Mouse (Mus musculus) limb, embryonic 14.5 days (tissue): ENCODE results near the gene Sh3pxd2a. TPM values are rescaled to one million over a fixed set of nuclear protein-coding genes. Genes with fewer than 3 reads are reported as not detected.

Source experiments
- ATAC-seq: fragments of 200-750 bp; cut with Nextera tagmentation; 2 replicates; pipeline ENCODE4 v1.8.0; 2017; ENCODE audit warnings: low read depth, moderate number of reproducible peaks, moderate TSS enrichment; ENCODE audit not compliant: low FRiP score
- DNase-seq: peaks from one replicate; pipeline ENCODE4 v3.0.0-alpha.2; 2015; ENCODE audit warnings: low spot score
- H3K27ac ChIP-seq: fragments of 300-500 bp; sonication (generic); replicated peaks from 2 replicates; pipeline ENCODE4 v1.5.1; 2014; ENCODE audit warnings: low read depth, mild to moderate bottlenecking, low read length, moderate library complexity, mixed read lengths
- H3K27me3 ChIP-seq: fragments of 300-500 bp; sonication (generic); 2 replicates; pipeline ENCODE4 v1.6.1; 2014; ENCODE audit warnings: low read length, mixed read lengths; ENCODE audit not compliant: control insufficient read depth, insufficient read depth
- H3K36me3 ChIP-seq: fragments of 300-500 bp; sonication (generic); 2 replicates; pipeline ENCODE4 v1.6.1; 2014; ENCODE audit warnings: mild to moderate bottlenecking, low read length, moderate library complexity, mixed read lengths; ENCODE audit not compliant: control insufficient read depth, insufficient read depth
- H3K4me1 ChIP-seq: fragments of 300-500 bp; sonication (generic); 2 replicates; pipeline ENCODE4 v1.6.1; 2014; ENCODE audit warnings: antibody characterized with exemption, low read length, mixed read lengths; ENCODE audit not compliant: control insufficient read depth, insufficient read depth
- H3K4me2 ChIP-seq: fragments of 300-500 bp; sonication (generic); replicated peaks from 2 replicates; pipeline ENCODE4 v1.6.1; 2014; ENCODE audit warnings: low read depth, mild to moderate bottlenecking, low read length, moderate library complexity; ENCODE audit not compliant: severe bottlenecking
- H3K4me3 ChIP-seq: fragments of 300-500 bp; sonication (generic); replicated peaks from 2 replicates; pipeline ENCODE4 v1.5.1; 2014; ENCODE audit warnings: low read length
- H3K9ac ChIP-seq: fragments of 300-500 bp; sonication (generic); 2 replicates; pipeline ENCODE4 v1.6.1; 2014; ENCODE audit warnings: mild to moderate bottlenecking, low read depth, low read length, moderate library complexity; ENCODE audit not compliant: severe bottlenecking
- H3K9me3 ChIP-seq: fragments of 300-500 bp; sonication (generic); 2 replicates; pipeline ENCODE4 v1.6.1; 2016; ENCODE audit warnings: low read length; ENCODE audit not compliant: control insufficient read depth
- POLR2A ChIP-seq: fragments of 200-500 bp; IDR thresholded peaks from 2 replicates; pipeline ENCODE4 v1.8.0; 2012; ENCODE audit warnings: inconsistent platforms, mild to moderate bottlenecking, moderate library complexity, borderline replicate concordance; ENCODE audit not compliant: insufficient read depth, insufficient read length; ENCODE audit errors: extremely low read depth
- WGBS: fragments of 180-500 bp; shearing (Covaris S2); extraction: QIAGEN DNeasy Blood & Tissue Kit; methylation state at CpG from one replicate; pipeline ENCODE4 v1.1.7; 2014; 5-methylcytosine and 5-hydroxymethylcytosine counted together
- polyA plus RNA-seq, 2 experiments: library from polyadenylated mRNA; depleted of rRNA in 1 of 2; stranded (reverse) in 1 of 2; unstranded in 1 of 2; fragments of >200 nt; fragmentation: Nextera tagmentation in 1 of 2; extraction: Ambion mirVana in 1 of 2; gene quantifications; 2 replicates each; pipeline versions ENCODE4 v1.2.1 to v1.2.3; 2012 to 2014

The Sh3pxd2a gene
- polyA plus RNA-seq, 2 experiments: 17.1 to 61.7 TPM

DNA sequence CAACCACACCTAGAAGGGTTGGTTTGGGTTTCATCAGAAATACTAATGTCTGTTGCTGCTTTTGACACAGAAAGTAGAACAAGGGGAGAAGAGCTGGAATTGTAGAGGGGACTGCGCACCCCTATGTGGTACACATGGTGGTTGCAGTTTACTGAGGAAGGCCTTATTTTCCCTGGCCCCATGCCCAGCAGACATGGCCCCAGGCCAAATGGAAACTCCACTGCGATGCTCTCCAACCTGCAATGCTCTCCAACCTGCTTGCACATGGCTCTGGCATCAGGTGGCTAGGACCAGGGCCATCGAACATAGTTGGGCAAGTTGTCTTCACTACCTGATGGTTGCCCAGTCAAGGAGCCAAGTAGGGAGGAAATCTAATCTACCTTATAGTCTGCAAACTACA, 35.0 kb downstream of the Sh3pxd2a start:
- H3K36me3 ChIP-seq: no peaks in the 10 kb centered on the region
- no peaks in the 10 kb centered on the region for H3K9me3 ChIP-seq
- ATAC-seq: no peak
- H3K27me3 ChIP-seq: no peaks in the 10 kb centered on the region
- no peak for TF ChIP-seq POLR2A
- WGBS: 66% methylated on average over 3 of the region's 3 CpGs
- H3K9ac ChIP-seq: no peak overlapping the region
- H3K4me3 ChIP-seq: no peak overlapping the region
- H3K27ac ChIP-seq: no peak overlapping the region
- no peak overlapping the region for H3K4me2 ChIP-seq
- H3K4me1 ChIP-seq: peaks cover 38% of the 10 kb centered on the region
- DNase-seq: no peak

- ATAC-seq: peak; percentile 14; the same call in 1 of the 2 replicates
- Histone ChIP-seq H3K4me2 (no peak overlapping the region), H3K36me3 (peaks cover 3% of the 10 kb centered on the region; the same call in 1 of the 2 replicates), H3K4me3 (no peak overlapping the region), H3K27ac (0 out of 2 replicates have a peak overlapping the region, but pooled peaks have one; percentile 26), H3K27me3 (no peaks in the 10 kb centered on the region), H3K9me3 (no peaks in the 10 kb centered on the region), H3K4me1 (peaks cover 38% of the 10 kb centered on the region), H3K9ac (no peak overlapping the region)
- TF ChIP-seq POLR2A: no peak
- no peak for DNase-seq
- 34% methylated on average over 7 of the region's 7 CpGs for WGBS
Observed at GRCm38 (mm10) chr19:47428794-47429193, 35.4 kb downstream of the Sh3pxd2a start.

DNA sequence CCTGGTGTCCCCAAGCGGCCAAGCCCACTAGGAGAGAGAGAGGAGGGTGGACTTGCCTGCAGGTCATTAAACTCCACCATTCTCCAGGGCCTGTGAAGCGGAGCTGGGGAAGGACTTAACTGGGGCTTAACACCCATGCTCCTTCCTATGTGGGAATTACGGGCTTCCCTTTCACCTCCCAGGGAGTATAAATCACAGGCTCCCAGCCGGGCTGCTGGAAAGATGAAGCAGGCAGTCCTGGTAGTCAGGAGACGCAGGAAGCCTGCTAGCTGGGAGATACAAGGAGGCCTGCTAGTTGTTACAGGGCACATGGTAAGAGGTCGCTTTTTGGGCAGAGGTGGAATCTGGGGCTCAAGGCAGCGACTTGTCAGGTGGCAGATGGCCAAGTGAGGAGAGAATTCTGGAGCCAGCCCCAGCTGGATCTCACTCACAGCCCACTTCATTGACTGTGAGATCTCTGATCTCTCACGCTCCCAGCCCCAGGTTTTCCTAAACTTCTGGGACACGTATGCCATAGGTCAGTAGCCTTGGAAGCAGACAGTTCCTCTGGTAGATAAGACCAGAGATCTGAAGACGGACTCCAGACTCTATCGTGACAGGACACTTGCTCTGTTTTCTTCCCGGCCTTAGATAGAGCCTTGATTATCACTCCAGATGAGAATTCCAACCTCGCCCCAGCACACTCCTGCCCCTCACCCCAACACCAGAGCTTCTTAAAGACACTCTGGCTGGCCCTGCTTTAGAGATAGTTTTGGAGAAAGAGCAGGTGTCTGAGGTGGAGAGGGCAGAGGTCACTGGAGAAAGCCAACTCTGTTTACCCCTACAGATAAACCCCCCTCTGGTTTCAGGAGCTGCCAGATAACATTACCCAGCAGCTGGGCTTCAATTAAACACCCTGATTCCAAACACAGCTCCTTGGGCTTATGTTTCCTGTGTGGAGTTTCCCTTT, 36.1 kb downstream of the Sh3pxd2a start:
- Histone ChIP-seq H3K9me3 (no peaks in the 10 kb centered on the region), H3K9ac (no peak overlapping the region), H3K4me3 (no peak overlapping the region), H3K27me3 (no peaks in the 10 kb centered on the region), H3K27ac (0 out of 2 replicates have a peak overlapping the region, but pooled peaks have one; percentile 26), H3K36me3 (peaks cover 3% of the 10 kb centered on the region; the same call in 1 of the 2 replicates), H3K4me2 (no peak overlapping the region), H3K4me1 (peaks cover 34% of the 10 kb centered on the region)
- no peak for TF ChIP-seq POLR2A
- WGBS: 14% methylated on average over 13 of the region's 13 CpGs
- DNase-seq: no peak
- peak; percentile 14; the same call in 1 of the 2 replicates for ATAC-seq

DNA sequence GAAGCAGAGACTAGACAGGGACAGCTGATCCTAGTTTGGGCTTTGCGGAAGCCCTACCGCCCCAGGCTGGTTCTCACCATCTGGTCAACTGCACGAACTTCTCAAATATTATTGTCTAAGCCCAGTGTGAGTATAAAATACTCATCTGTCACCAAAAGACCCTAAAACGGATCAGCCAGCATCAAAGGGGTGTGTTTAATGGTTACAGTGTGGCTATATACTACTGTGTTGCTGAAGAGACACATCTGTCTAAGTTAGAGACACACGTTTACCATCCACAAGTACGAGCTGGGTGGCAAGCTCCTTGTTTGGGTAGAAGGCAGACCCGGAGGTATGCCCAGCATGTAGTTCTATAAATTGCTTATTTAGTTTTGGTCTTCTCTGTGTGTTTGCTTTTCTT, 40.6 kb downstream of the Sh3pxd2a start:
- peaks cover 19% of the 10 kb centered on the region for H3K4me1 ChIP-seq
- 63% methylated on average over 7 of the region's 7 CpGs for WGBS
- DNase-seq: no peak
- no peak overlapping the region for H3K9ac ChIP-seq
- H3K4me2 ChIP-seq: no peak overlapping the region
- no peak for ATAC-seq
- no peak overlapping the region for H3K27ac ChIP-seq
- TF ChIP-seq POLR2A: no peak
- no peaks in the 10 kb centered on the region for H3K9me3 ChIP-seq
- H3K4me3 ChIP-seq: no peak overlapping the region
- no peaks in the 10 kb centered on the region for H3K27me3 ChIP-seq
- peaks cover 6% of the 10 kb centered on the region for H3K36me3 ChIP-seq

- DNase-seq: peak; percentile 56
- no peak overlapping the region for H3K9ac ChIP-seq
- no peaks in the 10 kb centered on the region for H3K9me3 ChIP-seq
Observed at GRCm38 (mm10) chr19:47421128-47421898, 42.9 kb downstream of the Sh3pxd2a start.

More at GRCm38 (mm10) chr19:47421128-47421898, 42.9 kb downstream of the Sh3pxd2a start:
- Histone ChIP-seq H3K36me3 (peaks cover 6% of the 10 kb centered on the region), H3K4me2 (no peak overlapping the region), H3K27ac (no peak overlapping the region), H3K4me3 (no peak overlapping the region), H3K27me3 (no peaks in the 10 kb centered on the region), H3K4me1 (peaks cover 12% of the 10 kb centered on the region)
- 73% methylated on average over 14 of the region's 14 CpGs for WGBS
- no peak for ATAC-seq
- no peak for TF ChIP-seq POLR2A
